Mouse (Mus musculus) heart, postnatal 14 days (tissue): ENCODE measurements at regions not wholly inside any gene's neighbourhood (a gene's known extent, or its start where the extent isn't known, plus 50 kb on each side); places are given as distances from the start of the nearest gene placed in this dataset.

Experiments
- DNase-seq, 2 experiments: peaks; one replicate each; pipeline ENCODE4 v3.0.0; 2021 to 2022
- intact Hi-C: fragments of 180-260 bp; cut with DNase I; formaldehyde crosslinking; loops from one replicate; pipeline ENCODE4 v1.15.1; 2025

- intact Hi-C loops: loop anchor here (5.0 kb wide), 1 partner anchor 218 kb away; no protein-coding TSS in a partner anchor
- no peak for DNase-seq
Observed at GRCm38 (mm10) chr7:70118971-70119370, 247.6 kb downstream of the Nr2f2 start.

DNA sequence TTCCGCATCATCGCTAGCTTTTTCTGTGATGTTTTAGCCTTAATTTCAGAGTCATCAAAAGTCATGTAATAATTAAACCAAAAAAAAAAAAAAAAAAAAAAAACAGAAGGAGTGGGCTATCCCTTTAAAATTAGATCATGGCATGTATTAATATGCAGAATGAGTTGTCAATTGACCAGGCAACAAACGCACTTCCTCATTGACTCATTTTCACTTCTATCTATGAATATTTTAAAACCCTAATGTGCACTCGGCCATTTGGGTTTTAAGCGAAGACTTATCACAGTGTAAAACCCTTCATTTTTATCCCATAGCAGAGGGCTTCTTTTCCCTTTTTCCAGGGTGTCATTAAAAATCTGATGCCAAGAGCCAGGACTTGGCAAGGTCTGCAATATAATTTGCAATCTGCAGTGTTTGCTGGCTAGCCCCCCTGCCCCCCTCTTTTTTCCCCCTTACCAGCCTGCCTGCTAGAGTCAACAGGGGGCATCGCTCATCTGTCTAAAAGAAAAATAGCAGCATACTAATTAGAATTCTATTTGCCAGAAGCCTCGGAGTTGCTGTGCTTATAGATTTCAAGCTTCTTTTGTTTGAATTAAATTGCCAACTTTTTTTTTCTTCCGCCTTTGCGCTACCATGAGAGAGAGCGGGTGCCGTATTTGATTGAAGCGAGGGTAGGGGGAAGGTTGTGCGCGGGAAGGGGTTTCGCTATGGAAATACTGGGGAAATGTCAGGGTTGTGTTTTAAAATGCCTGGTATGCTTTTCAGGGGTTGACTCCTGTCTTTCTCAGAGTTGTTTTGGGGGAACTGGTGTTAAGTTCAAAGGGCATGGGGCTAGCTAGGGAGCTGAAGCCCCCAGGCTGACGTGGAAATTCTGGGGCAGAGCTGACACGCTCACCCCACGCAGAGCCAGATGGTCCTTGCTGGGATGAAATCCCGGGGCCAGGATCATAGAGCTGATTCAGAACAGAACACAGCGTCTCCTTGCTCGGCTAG is 248.3 kb downstream of the Nr2f2 start:
- DNase-seq: no peak
- intact Hi-C loops: loop anchor here (5.0 kb wide), 1 partner anchor 219 kb away; no protein-coding TSS in a partner anchor

GRCm38 (mm10) chr7:70109013-70109412 is 257.5 kb downstream of the Nr2f2 start:
- DNase-seq: no peak
- intact Hi-C loops: no loop called here

GRCm38 (mm10) chr7:70105024-70105423 is 261.5 kb downstream of the Nr2f2 start:
- intact Hi-C loops: no loop called here
- DNase-seq: no peak

DNA sequence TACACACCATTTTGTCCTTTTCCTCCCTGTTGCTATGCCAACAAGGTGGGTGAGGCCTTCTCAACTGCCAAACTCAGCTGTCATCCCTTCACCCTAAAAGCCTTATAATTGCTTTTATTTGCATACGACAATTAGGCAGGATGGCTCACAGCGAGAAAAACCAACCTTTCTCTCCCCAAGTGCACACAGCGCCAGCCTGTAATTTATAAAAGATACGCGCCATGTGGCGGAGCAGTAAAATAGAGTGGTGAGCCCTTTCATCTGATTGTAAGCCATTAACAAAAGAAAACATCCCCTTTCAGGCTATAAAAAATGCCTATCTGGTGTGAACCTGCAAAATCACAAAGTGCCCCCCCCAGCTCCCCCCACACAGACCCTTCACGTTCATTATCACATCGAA is 262.0 kb downstream of the Nr2f2 start:
- no peak for DNase-seq
- intact Hi-C loops: no loop called here

DNA sequence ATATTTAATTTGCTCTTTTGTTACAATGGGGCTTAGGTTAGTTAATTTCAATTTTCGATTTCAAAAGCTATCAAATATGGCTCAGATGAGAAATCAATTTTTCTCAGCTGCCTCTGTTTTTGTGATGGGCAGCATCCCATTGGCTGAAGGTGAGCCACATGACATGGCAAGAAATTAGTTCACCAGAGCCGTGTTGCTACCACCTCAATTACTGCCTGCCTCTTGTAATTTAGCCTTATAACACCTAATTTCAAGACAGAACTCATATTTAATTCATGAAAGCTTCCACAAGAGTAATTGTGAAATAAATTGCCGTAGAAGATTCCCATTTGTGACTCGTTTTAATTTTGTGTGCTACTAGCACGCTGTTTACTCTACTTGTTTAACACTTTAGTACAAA is 262.9 kb downstream of the Nr2f2 start:
- intact Hi-C loops: no loop called here

DNA sequence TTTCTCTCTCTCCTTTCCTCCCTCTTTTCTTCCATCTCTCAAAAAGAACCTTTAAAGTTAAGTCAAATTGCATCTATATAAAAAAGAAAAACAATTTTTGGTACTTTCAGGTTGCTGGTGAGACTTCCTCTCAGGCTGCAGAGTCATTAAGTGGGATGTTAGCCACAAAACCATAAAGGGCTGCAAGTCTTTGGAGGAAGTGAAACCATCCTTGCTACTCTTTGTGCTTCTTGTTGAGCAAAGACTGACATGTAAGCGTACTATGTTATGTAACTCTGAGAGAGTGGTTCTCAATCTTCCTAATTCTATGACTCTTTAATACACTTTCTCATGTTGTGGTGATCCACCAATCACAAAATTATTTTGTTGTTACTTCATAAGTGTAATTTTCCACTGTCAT is 267.5 kb downstream of the Nr2f2 start:
- intact Hi-C loops: no loop called here

More for the DNA sequence above, 262.9 kb downstream of the Nr2f2 start:
- DNase-seq: no peak

GRCm38 (mm10) chr7:70093916-70094784 is 272.4 kb downstream of the Nr2f2 start:
- DNase-seq: no peak
- intact Hi-C loops: no loop called here

More for the DNA sequence above, 267.5 kb downstream of the Nr2f2 start:
- DNase-seq: no peak

GRCm38 (mm10) chr7:70092089-70092488 is 274.4 kb downstream of the Nr2f2 start:
- intact Hi-C loops: no loop called here
- DNase-seq: no peak

GRCm38 (mm10) chr7:70089121-70089520 is 277.4 kb downstream of the Nr2f2 start:
- intact Hi-C loops: no loop called here

GRCm38 (mm10) chr7:70069662-70070061 is 296.9 kb downstream of the Nr2f2 start:
- peak in 1 of 2 experiments; percentile 10 for DNase-seq
- intact Hi-C loops: no loop called here

More at GRCm38 (mm10) chr7:70089121-70089520, 277.4 kb downstream of the Nr2f2 start:
- no peak for DNase-seq

DNA sequence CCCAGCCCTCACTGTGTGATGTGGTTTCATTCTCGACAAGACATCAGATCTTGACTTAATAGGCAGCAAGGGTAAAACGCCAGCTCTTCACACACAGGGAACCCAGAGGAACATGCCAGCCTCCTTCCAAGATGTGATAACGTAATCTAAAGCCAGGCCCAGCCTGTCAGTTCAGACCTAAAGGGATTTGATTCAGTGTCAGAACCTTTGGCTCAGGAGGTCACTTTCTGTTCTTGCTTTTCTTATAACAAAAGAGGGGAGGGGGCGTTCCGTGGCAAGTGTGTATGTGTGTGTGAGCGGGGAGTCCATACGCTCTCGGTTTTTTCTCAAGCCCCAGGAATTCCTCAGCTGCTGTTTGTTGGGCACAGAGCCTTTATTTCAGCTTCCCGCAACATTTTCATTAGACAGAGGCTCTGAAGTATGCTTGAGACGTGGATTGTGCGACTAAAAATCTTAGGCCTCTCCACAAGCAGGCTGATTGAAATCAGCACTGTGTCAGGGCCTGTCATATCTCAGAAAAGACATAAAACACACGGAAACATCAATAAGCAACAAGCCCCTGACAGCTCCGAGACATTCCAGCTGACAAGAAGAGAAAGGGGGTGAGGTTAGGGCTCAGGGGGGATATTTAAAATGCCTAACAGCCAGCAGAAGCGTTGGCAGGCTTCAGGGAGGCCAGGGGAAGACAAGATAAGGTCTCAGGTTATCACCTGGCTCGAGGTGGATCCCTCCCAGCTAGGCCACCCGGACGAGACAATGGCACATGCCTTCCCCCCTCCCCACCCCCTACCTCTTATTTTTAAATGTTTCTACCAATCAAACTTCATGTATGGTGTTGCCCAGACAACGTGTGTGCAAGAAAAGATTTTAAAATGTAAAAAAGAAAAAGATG is 298.5 kb downstream of the Nr2f2 start:
- intact Hi-C loops: no loop called here
- no peak for DNase-seq

GRCm38 (mm10) chr7:70067071-70067470 is 299.5 kb downstream of the Nr2f2 start:
- no peak for DNase-seq
- intact Hi-C loops: no loop called here

DNA sequence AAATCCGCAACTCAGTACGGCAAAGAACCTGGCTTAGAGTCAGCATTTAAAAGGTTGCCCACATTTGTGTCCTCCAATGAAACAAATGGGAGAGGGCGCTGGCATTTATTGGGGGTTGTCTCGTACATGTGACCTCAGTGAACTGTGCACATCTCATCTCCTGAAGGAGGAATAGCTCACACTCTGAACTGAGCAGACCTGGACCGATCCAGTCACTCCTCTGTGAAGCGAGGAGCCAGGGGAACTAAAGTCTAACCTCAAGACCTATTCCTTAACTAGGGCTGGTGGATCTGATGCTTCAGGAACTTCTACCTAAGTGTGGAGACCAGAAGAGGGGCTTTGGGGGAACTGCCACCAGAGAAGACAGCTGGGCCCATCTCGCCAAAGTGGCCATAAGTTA is 300.1 kb downstream of the Nr2f2 start:
- intact Hi-C loops: no loop called here

DNA sequence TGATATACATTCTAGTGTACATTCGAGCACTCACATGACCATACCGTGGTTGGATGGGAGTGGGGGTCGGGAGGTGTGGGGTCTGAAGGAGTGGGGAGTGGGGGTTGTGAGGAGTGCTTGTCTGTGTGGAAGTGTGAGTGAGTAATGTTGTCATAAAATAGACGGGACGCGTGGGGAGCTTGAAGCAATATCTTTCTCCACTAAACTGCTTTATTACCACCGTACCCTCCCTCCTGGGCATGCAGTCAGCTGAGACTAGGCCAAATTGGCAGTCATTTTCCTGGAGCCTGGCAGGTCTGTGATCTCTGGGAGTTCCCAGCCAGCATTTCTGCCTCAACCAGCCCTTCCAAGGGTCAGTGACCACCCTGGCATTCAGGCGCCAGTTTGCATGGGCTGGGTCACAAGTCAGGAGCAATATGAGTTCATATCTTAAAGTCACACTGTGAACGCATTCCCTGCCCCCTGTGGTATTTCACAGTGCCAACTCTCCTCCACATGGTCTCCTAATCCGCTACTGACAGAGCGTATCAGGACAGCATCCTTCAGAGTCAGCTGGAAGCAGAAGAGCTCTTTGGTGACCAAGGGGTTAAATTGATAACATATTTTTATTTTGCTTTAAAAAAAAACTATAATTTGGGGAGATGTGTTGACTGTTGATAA is 300.9 kb downstream of the Nr2f2 start:
- intact Hi-C loops: no loop called here
- peak in 1 of 2 experiments; percentile 10 for DNase-seq

More for the DNA sequence above, 300.1 kb downstream of the Nr2f2 start:
- no peak for DNase-seq

- DNase-seq: no peak
- intact Hi-C loops: no loop called here
Observed at GRCm38 (mm10) chr7:70047415-70047753, 319.2 kb downstream of the Nr2f2 start.

- intact Hi-C loops: no loop called here
- no peak for DNase-seq
Observed at GRCm38 (mm10) chr7:70046691-70047414, 319.7 kb downstream of the Nr2f2 start.

DNA sequence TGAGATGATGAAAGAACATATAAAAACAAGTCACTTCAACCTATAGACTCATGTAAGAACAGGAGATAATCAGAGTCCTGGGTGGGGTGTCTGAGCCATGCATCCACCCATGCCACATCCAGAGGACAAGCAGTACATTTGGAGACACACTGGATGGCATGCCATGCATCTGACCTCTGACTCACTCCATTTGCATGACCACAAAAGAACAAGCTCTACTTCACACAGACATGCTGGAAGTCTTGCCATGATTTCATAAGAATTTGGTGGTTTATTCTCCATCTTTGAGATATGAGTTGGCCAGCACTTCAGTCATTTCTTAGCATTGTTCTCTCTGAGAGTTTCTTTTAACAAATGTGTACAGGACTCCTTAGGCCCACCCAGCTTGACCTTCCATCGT is 329.5 kb downstream of the Nr2f2 start:
- intact Hi-C loops: no loop called here
- DNase-seq: no peak

GRCm38 (mm10) chr7:70032857-70033256 is 333.7 kb downstream of the Nr2f2 start:
- no peak for DNase-seq
- intact Hi-C loops: no loop called here
